Mouse (Mus musculus): ENCODE measurements around the gene Tmem145.

Tmem145 gene

DNA sequence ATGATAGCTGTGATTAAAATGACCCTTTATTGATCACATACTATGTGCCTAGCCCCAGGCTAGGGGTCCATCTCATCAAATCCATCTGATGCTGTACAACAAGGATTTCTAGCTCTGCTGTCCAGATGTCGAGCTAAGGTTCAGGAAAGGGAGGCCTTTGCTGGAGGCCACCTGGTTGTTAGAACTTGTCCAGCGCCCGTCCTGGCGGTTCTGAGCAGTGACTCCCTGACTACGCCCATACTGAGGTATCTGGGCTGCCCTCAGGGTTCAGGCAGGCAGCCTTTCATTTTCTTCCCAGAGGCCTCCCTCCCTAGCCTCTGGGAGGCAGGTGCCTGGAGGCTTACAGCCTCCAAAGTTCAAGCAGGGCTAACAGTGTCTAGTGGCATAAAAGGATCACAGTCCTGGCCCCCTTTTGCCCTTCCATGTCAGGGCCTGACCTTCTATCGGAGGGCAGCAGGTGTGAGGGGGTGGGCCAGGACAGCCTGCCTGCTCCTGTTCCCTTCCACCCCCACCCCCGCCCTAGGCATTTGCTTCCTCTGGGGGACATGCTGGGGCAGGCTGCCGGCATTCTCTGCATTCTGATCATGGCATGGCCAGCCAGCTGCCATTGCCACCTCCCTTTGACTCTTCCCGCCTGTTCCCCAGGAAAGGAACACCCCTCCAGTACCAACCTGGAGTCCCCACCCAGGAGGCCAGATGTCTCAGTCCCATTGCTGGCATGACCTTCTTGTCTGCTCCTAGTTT lies 30.2 kb upstream of the Tmem145 start:
- no peak for DNase-seq (ENCODE audit: extremely low spot score, low read depth, low spot score)

DNA sequence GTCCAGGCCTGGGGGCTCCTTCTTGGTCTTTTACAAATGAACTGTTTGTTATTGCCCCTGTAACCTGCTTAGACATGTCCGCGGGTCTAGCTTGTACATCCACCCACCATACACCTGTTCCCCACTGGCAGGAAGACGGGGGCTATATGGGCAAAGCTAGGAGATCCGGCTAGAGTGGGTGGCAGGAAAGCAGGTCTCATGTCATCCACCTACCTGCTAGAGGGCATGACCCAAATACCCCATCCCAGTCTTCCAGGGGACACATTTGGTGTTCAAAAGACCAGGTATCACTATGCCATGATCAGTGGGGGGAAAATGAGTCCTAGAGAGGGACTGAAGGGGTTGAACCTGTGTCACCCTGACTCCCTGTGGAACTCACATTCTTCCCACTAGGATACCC lies 28.5 kb upstream of the Tmem145 start:
- no peak for DNase-seq (ENCODE audit: extremely low spot score, low read depth, low spot score)

DNA sequence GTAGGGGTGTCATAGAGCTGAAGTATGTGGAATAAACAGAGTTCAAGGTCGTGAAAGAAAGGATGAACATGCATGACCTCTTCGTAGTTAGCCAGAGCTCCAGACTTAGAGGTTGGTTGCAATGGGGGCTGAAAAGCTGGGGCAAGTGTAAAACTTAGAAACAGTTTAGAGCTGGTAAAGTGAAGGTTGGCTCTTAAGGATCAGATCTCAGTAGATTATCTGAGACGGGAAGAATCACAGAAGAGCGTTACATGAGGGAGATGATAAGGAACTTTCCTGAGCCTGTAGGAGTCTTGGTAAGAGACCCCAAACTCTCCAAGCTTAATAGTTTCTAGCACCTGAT lies 27.9 kb upstream of the Tmem145 start:
- DNase-seq (ENCODE audit: extremely low spot score, low read depth, low spot score): no peak

DNA sequence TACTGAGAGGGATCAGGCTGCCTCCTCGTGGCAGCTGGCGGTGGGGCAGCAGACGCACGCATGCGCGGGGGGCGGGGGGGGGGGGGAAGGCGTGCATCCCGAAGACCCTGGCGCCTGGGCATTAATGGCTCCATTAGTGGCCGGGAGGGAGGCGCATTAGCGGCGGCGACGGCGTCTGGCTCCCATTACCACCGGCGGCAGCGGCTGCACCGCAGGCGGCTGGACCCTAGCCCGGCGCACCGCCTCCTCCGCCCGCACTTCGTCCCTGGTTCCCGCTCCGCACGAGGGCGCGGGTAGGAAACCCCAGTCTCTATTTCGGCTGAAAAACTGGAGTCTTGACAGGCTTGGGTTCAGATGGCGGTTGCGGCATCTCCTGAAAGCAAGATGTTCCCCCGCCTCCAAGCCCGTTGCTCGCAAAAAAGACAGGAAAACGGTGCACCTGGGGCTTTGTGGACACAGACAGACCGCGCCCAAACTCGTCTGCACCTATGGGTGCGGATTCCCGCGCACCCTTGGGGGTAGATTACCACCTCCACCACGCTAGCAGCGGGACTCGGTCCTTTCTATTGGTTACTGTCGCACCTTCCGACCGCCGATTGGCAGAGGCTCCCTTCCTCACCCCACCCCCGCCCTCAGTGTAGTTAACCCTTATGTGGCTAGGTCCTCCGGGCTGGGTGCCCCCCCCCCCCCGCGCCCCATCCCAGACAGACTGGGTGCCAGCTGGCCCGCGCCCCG lies 27.4 kb upstream of the Tmem145 start:
- DNase-seq (ENCODE audit: extremely low spot score, low read depth, low spot score): no peak

DNA sequence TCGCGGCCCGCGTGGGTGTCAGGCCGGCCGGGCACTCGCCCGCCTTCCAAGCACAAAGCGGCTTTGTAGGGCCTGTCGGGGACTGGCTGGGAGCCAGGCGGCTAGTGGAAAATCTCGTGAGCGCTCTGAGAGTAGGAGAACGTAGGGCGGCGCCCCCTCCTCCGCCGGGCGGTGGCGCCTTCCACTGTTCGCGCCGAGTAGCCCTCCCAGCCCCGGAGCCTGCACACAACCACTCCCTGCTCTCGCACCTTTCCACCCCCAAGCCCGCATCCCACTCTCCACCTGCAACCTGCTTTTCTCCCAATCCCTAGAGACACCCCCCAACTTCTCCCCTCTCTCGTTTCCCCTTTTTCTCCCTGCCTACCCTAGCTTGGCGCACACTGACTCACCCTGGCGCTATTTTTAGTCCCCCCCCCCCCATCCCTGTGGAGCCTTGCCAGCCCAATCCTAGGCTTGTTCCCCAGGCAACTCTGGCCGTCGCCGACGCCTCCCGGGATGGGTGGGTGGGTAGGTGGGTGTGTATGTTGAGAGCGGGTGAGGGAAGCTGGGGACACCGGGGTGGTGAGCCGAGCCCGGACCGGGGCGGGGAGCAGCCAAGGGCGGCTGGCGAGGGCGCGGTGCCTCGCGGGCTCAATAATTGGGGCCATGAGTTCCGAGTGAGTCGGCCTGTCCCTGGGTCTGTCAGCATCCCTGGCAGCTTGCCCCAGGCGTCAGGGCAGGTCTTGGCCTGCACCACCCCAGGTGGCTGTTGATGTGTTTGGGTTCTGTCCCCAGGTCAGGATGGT lies 26.6 kb upstream of the Tmem145 start:
- no peak for DNase-seq (ENCODE audit: extremely low spot score, low read depth, low spot score)

DNA sequence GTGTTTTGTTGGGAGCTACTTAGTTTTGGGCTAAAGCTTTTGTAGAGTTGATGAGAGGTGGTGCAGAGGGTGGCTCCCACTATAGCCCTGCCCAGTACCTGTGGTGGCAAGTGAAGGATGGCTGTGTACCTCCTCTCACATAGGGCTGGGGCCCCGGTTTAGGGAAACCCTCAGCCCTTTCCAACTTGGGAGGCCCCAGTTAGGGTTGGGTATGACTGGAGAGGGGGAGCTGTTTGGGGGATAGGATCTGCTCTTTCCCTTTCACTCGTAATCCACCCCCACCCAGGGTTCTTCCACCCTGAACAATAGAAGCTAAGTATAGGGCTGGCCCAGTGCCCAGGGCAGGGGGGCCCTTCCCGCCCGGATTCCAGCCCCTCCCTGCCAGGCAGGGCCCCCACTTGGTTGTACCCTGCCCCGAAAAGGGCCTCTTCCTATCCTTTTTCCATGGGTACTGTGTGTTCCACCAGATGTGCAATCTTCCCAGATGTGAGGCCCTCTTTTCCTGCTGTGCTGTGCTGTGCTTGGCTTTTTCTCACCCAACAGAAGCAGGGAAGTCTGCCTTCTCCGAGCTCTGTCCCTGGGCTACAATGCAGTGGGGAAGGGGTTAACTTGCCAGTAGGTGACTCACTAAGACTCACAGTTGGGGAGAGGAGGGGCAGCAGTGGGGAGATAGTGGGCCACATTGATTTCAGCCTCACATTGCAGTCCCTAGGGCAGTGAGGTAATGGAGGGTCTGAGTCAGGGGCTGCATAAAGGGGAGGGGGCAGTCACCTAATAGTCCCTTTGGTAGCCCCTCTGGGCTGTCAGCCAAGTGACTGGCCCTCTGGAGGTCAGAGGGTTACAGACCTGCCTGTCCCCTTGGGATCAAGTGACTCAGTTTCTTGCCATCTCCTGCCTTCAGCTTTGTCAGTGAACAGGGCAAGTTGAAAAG lies 25.8 kb upstream of the Tmem145 start:
- DNase-seq (ENCODE audit: extremely low spot score, low read depth, low spot score): no peak

DNA sequence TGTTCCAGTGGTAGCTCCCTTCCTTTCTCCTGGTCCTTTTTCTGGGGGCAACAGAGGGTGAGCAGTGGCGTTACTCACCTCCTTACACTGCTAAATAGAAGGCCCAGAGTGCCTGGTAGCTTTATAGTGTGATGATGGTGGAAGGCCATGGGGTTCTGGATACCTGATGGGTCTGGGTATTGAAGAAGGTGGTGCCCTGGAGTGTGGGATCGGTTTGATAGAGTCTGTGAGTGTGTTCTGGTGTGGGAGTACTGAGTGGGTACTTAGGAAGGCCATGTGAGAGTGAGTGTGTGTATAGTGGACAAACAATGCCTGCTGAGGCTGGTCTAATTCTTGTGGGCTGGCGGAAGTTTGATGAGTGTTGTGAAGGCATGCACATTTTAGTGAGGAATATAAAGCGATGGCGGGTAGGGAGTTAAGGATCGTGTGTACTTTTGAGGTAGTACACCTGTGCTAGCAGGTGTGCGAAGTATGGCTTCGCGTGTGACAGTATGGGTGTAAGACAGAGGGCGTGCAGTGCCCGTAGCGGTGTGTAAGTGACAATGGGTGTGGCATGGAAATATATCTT lies 24.7 kb upstream of the Tmem145 start:
- DNase-seq (ENCODE audit: extremely low spot score, low read depth, low spot score): no peak

DNA sequence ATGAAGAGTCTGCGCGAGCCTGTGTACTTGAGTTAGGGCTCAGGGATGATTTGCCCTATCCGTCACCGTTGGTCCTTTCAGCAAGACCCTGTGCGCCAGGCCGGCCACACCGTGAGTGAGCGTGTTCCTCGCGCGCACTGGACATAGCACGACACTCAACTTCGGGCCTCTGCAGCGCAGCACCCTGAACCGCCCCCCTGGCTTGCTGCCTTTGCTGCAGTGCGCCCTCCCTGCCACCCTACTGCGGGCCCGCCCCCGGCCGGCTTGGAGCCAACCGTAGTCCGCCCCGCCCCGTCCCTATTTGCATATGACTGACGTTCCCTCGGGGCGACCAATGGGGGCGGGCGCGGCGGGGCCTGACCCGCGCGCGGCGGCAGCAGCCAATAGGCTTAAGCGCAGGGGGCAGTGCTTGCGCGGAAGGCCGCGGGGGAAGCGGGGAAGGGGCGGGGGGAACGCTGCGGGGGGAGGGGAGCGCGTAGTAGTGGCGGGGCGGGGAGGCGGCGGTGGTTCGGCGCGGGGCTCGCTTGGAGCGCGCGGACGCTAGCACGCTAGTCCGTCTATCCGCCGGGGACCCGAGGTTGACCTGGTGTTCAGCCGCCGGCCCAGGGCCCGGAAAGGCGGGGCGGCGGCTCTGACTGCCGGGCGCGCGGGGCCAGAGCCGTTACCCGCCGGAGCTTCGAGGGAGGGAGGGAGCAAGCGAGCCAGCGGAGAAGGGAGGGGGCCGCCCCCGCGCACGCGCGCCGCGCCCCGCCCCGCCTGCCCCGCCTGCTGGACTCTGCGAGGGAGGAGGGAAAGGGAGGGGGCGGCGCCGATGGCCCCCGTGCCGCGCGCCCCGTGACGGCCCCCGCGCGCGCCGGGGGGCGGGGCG lies 23.9 kb upstream of the Tmem145 start:
- no peak for DNase-seq (ENCODE audit: extremely low spot score, low read depth, low spot score)

DNA sequence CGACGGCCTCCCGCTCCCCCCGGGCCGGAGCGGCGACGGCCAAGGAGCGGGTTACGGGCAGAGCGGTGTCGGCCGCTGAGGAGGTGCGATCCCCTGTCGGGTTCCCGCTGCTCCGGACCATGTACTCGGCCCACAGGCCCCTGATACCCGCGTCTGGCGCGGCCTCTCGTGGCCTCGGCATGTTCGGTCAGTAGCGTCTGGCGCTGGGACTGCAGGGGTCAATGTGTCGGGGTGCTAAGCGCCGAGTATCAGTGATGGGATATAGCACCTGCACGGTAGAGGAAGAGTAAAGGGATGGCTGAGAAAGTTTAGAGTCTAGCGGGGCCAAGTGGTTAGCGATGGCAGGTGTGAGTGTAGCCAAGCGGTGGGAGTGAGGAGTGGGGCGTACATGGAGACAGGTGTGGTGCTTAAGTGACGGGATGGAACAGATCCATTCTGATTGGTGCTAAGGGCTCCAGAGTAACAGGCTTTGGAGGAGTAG lies 23.1 kb upstream of the Tmem145 start:
- DNase-seq (ENCODE audit: extremely low spot score, low read depth, low spot score): no peak

DNA sequence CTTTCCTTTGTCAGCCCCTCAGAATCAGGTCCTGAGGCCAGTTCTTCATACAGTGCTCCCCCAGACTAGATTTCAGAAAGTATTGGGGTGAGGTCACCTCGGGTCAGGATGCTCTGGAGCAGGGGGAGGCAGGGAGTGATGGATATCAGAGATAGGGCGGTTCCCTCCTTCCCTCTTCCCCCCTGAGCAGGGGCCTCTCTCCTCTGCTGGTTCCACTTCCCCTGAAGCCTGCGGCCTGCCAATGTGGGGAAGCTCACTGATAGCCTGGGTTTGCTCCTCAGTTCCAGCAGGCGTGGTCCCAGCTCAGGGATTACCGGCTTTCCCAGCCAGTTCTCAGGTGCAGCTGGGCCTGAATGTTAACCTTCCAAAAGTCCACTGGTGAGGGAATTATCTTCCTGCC lies 22.3 kb upstream of the Tmem145 start:
- DNase-seq (ENCODE audit: extremely low spot score, low read depth, low spot score): no peak

DNA sequence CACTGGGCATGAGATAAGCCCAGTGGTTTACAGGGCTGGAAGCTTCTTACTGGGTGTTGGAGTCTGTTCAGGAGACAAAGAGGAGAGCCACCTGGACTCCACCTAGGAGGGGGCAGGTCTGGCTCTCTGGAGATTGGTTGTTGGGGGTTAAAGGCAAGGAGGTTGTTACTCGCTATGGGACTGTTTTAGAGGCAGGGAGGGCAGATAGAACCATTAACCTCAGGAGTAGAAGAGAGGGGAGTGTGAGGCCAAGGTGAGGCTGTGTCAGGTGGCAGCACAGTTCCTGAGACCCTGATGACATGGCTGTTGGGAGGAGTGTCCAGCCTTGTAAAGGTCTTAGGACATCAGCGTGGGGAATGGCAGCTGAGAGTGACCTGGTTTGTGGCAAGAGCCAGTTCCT lies 21.7 kb upstream of the Tmem145 start:
- no peak for DNase-seq (ENCODE audit: extremely low spot score, low read depth, low spot score)

DNA sequence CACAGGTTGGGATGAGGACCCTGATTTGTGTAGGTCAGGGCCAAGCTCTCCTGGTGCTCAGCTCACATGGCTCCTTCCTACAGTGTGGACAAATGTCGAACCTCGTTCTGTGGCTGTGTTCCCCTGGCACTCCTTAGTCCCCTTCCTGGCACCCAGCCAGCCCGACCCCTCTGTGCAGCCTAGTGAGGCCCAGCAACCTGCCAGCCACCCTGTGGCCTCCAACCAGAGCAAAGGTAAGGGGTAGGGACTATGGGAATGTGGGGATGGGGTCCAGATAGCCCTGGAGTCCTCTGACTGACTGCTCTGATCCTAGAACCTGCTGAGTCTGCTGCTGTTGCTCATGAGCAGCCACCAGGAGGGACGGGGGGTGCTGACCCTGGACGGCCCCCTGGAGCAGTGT lies 21.1 kb upstream of the Tmem145 start:
- DNase-seq (ENCODE audit: extremely low spot score, low read depth, low spot score): no peak

DNA sequence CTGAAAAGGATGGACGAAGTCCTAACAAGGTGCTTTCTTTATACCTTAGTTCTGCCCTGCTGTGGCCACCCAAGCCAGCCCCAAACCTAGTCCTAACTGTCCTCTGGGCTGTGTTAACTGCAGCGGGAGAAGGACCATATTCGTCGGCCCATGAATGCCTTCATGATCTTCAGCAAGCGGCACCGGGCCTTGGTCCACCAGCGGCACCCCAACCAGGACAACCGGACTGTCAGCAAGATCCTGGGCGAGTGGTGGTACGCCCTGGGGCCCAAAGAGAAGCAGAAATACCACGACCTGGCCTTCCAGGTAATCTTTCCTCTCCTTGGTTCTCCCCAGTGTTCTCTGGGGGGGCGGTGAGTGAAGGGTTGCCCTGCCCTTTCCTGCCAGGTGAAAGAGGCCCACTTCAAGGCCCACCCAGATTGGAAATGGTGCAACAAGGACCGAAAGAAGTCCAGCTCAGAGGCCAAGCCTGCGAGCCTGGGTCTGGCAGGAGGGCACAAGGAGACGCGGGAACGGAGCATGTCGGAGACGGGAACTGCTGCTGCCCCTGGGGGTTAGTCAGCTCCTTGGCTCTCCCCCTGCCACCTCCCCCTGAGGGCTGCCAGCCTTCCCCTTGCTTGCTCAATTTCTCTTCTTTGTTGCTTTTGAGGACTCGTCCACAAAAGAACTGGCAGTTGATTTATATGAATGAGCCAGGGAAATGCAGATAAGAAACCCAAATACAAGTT lies 20.2 kb upstream of the Tmem145 start:
- no peak for DNase-seq (ENCODE audit: extremely low spot score, low read depth, low spot score)

DNA sequence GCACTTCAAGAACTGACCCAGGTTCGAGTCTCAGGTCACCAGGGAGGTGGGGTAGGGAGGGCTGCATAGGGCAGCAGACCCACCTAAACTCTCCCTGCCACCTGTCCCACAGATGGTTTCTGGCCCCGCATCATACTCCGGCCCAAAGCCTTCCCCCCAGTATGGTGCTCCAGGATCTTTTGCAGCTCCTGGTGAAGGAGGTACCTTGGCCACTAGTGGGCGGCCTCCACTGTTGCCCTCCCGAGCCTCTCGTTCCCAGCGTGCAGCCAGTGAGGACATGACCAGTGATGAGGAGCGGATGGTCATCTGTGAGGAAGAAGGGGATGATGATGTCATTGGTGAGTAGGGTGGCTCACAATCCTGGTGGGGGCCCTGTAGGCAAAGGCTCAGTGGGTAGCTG lies 18.9 kb upstream of the Tmem145 start:
- no peak for DNase-seq (ENCODE audit: extremely low spot score, low read depth, low spot score)

DNA sequence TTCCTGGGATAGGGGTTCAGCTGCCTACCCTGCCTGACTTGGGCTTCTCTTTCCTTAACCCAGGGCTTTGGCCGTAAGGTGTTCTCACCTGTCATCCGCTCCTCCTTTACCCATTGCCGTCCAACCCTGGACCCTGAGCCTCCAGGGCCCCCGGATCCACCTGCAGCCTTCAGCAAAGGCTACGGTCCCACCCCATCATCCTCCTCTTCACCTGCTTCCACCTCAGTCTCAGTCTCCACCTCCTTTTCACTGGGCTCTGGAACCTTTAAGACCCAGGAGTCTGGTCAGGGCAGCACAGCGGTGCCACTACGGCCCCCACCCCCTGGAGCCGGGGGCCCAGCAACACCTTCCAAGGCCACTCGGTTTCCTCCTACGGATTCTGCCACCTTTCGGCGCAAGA lies 17.9 kb upstream of the Tmem145 start:
- DNase-seq (ENCODE audit: extremely low spot score, low read depth, low spot score): no peak

DNA sequence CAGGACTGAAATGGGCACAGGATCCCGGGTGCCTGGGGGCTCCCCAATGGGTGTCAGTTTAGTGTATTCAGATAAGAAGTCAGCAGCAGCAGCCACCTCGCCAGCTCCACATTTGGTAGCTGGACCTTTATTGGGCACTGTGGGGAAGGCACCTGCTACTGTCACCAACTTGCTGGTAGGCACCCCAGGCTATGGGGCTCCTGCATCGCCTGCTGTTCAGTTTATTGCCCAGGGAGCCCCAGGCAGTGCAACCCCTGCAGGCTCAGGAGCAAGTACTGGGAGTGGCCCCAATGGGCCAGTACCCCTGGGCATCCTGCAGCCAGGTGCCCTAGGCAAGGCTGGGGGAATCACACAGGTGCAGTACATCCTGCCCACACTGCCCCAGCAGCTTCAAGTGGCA lies 17.2 kb upstream of the Tmem145 start:
- DNase-seq (ENCODE audit: extremely low spot score, low read depth, low spot score): no peak

DNA sequence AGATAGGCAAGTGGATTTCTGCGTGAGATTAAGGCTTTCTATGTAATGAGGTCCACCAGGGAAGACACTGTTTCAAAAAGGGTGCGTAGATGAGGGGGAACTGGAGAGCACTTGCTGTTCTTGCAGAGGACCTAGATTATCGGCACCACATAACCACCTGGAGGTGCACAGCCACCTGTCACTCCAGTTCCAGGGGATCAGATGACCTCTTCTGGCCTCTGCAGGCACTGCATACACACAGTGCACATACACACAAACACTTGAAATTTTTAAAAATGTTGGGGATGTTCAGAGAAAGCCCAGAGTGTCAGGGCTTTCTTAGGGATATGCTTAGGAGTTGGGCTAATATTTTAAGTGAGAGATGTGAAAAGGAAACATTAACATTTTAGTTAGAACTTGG lies 16.0 kb upstream of the Tmem145 start:
- DNase-seq (ENCODE audit: extremely low spot score, low read depth, low spot score): no peak

DNA sequence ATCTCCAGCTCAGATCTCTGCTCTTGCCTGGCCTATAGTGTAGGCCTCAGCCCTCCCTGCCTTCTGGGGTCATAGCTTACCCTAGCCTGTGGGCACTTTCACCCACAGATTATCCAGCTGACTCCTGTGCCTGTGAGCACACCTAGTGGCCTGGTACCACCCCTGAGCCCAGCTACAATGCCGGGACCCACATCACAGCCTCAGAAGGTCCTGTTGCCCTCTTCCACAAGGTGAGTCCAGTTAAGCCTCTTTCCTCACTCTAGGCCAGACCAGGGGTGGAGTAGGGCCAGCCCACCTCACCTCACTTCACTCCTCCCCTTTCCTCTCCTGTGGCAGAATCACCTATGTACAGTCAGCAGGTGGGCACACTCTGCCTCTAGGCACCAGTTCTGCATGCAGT lies 15.4 kb upstream of the Tmem145 start:
- DNase-seq (ENCODE audit: extremely low spot score, low read depth, low spot score): no peak

DNA sequence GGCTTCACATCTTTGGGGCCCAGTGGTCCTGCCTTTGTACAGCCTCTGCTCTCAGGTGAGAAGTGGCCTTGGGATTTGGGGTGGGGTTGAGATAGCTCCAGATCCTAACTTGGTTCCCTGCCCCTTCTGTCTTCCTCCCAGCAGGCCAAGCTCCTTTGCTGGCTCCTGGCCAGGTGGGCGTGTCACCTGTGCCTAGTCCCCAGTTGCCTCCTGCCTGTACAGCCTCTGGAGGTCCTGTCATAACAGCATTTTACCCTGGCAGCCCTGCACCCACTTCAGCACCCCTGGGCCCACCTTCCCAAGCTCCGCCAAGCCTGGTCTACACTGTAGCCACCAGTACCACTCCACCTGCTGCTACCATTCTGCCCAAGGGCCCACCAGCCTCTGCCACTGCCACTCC lies 15.0 kb upstream of the Tmem145 start:
- no peak for DNase-seq (ENCODE audit: extremely low spot score, low read depth, low spot score)
